ENCODE assay signal across 22 mouse cellular contexts in genomic region chr3:51158449-51158848, GRCm38 (mm10).
DNase-seq lines count a peak whose midpoint lies in the region; ATAC-seq and TF ChIP-seq lines count a peak whose summit lies in the region.
"Had no signal": no experiment of that assay in that cellular context is flagged by ENCODE, and none has a peak within 500 bp of the region (broad histone marks: within the 10 kb centered on the region; RNA-seq: fewer than 3 reads in every experiment).

No protein-coding gene starts in this region.

- no peaks in the 10 kb centered on the region for H3K9me3 ChIP-seq in liver, embryonic 11.5 days (ENCODE audit: control insufficient read depth, low read length)
- no peaks in the 10 kb centered on the region for H3K9me3 ChIP-seq in limb, embryonic 10.5 days (replicated peaks)
- H3K9me3 ChIP-seq in liver, embryonic 14.5 days (ENCODE audit: control insufficient read depth, low read length), result no peaks in the 10 kb centered on the region
- H3K9me3 ChIP-seq in heart, embryonic 12.5 days (replicated peaks), result no peaks in the 10 kb centered on the region
- H3K9me3 ChIP-seq: embryonic facial prominence, embryonic 13.5 days; forebrain, embryonic 12.5 days; G1E; hindbrain, embryonic 10.5 days had no signal

- TF ChIP-seq EP300 in liver, embryonic 14.5 days (IDR thresholded peaks at IDR 0.05; ENCODE audit: low read depth), result peak; percentile 68

- H3K4me1 ChIP-seq in liver, embryonic 11.5 days (replicated peaks; ENCODE audit: control insufficient read depth, insufficient read depth, low read length), result peaks cover 23% of the 10 kb centered on the region
- peaks cover 31% of the 10 kb centered on the region for H3K4me1 ChIP-seq in limb, embryonic 10.5 days
- H3K4me1 ChIP-seq in liver, embryonic 14.5 days (replicated peaks; ENCODE audit: control insufficient read depth in 2 of 2, insufficient read depth in 2 of 2, low read length in 1 of 2), result peaks cover 31 to 46% of the 10 kb centered on the region in 2 experiments
- peaks cover 12% of the 10 kb centered on the region for H3K4me1 ChIP-seq in heart, embryonic 12.5 days (replicated peaks)

- ATAC-seq in liver, embryonic 11.5 days (replicated peaks; ENCODE audit: low FRiP score), result no peak
- ATAC-seq in liver, embryonic 14.5 days (ENCODE audit: insufficient read depth), result no peak
- no peak for ATAC-seq in heart, embryonic 12.5 days (ENCODE audit: insufficient number of reproducible peaks, low FRiP score)
- ATAC-seq: CD4-positive, CD25-positive, alpha-beta regulatory T cell, adult 4 months; forebrain, embryonic 16.5 days had no signal

- H3K27ac ChIP-seq in liver, embryonic 11.5 days (ENCODE audit: low read depth, low read length), result 0 out of 2 replicates have a peak overlapping the region, but pooled peaks have one; percentile 23
- H3K27ac ChIP-seq in limb, embryonic 10.5 days, result peak overlapping the region; percentile 30; the same call in 1 of the 2 replicates
- H3K27ac ChIP-seq in liver, embryonic 14.5 days, result peak overlapping the region; percentile 58
- H3K27ac ChIP-seq in heart, embryonic 12.5 days (ENCODE audit: poor library complexity, severe bottlenecking), result no peak overlapping the region
- H3K27ac ChIP-seq: embryonic facial prominence, embryonic 13.5 days; forebrain, embryonic 12.5 days; hindbrain, embryonic 10.5 days; hindbrain, embryonic 14.5 days had no signal

- WGBS in liver, embryonic 11.5 days, result 54% methylated on average over 4 of the region's 4 CpGs
- WGBS in limb, embryonic 10.5 days, result 70% methylated on average over 4 of the region's 4 CpGs
- WGBS in liver, embryonic 14.5 days (ENCODE audit: insufficient replicate concordance), result 22% methylated on average over 4 of the region's 4 CpGs
- 65% methylated on average over 4 of the region's 4 CpGs for WGBS in heart, embryonic 12.5 days

- no peak overlapping the region for H3K4me2 ChIP-seq in liver, embryonic 11.5 days
- peak overlapping the region; percentile 22; the same call in 1 of the 2 replicates for H3K4me2 ChIP-seq in liver, embryonic 14.5 days (ENCODE audit: low read depth)
- H3K4me2 ChIP-seq in heart, embryonic 12.5 days, result no peak overlapping the region
- H3K4me2 ChIP-seq: embryonic facial prominence, embryonic 13.5 days; forebrain, embryonic 12.5 days; hindbrain, embryonic 14.5 days had no signal

- DNase-seq in liver, embryonic 11.5 days (ENCODE audit: low spot score), result no peak
- DNase-seq in liver, result no peak
- no peak for DNase-seq in limb, embryonic 10.5 days (ENCODE audit: low spot score)
- DNase-seq in liver, embryonic 14.5 days (ENCODE audit: low read depth in 3 of 3, low spot score in 3 of 3), result no peak
- DNase-seq in urinary bladder, postnatal 4 days (ENCODE audit: low spot score in 2 of 2), result no peak
- no peak for DNase-seq in gastrocnemius, postnatal 10 days
- DNase-seq: adrenal gland, postnatal 10 days; B cell, adult 2 months; cerebellum, adult 18-20 months; cerebellum, adult 9-11 months; cerebellum, postnatal 36 days; gastrocnemius, postnatal 36 days; heart, adult 11 months; heart, postnatal 10 days had no signal

- no peaks in the 10 kb centered on the region for H3K36me3 ChIP-seq in liver, embryonic 11.5 days (ENCODE audit: control insufficient read depth, insufficient read depth, low read length)
- H3K36me3 ChIP-seq in limb, embryonic 10.5 days, result no peaks in the 10 kb centered on the region
- H3K36me3 ChIP-seq in liver, embryonic 14.5 days (replicated peaks; ENCODE audit: control insufficient read depth, insufficient read depth, low read depth), result no peaks in the 10 kb centered on the region
- no peaks in the 10 kb centered on the region for H3K36me3 ChIP-seq in heart, embryonic 12.5 days
- H3K36me3 ChIP-seq: embryonic facial prominence, embryonic 13.5 days; forebrain, embryonic 12.5 days; G1E; hindbrain, embryonic 10.5 days had no signal

- H3K9ac ChIP-seq in liver, embryonic 11.5 days (ENCODE audit: low read depth, low read length), result no peak overlapping the region
- H3K9ac ChIP-seq in liver, embryonic 14.5 days (replicated peaks), result no peak overlapping the region; the same call in 1 of the 2 replicates
- no peak overlapping the region for H3K9ac ChIP-seq in heart, embryonic 12.5 days
- H3K9ac ChIP-seq: embryonic facial prominence, embryonic 13.5 days; forebrain, embryonic 12.5 days; hindbrain, embryonic 14.5 days had no signal

- H3K4me3 ChIP-seq in liver, embryonic 11.5 days (ENCODE audit: low read depth, low read length), result no peak overlapping the region
- no peak overlapping the region for H3K4me3 ChIP-seq in limb, embryonic 10.5 days
- H3K4me3 ChIP-seq in liver, embryonic 14.5 days (ENCODE audit: insufficient read depth in 1 of 2, low read depth in 2 of 2, low read length in 2 of 2), result no peak overlapping the region
- H3K4me3 ChIP-seq in heart, embryonic 12.5 days, result no peak overlapping the region
- H3K4me3 ChIP-seq: embryonic facial prominence, embryonic 13.5 days; forebrain, embryonic 12.5 days; hindbrain, embryonic 10.5 days had no signal

- TF ChIP-seq CTCF in liver, embryonic 14.5 days (IDR thresholded peaks at IDR 0.05; ENCODE audit: low read depth), result no peak

- no peaks in the 10 kb centered on the region for H3K27me3 ChIP-seq in liver, embryonic 11.5 days (replicated peaks; ENCODE audit: control insufficient read depth, insufficient read depth, low read length)
- no peaks in the 10 kb centered on the region for H3K27me3 ChIP-seq in limb, embryonic 10.5 days (ENCODE audit: low read depth, poor library complexity, severe bottlenecking)
- no peaks in the 10 kb centered on the region for H3K27me3 ChIP-seq in liver, embryonic 14.5 days (ENCODE audit: control insufficient read depth, insufficient read depth, low read length)
- 0 out of 2 replicates have a peak, but pooled peaks cover 2% of the 10 kb centered on the region for H3K27me3 ChIP-seq in heart, embryonic 12.5 days (replicated peaks)
- H3K27me3 ChIP-seq: embryonic facial prominence, embryonic 13.5 days; forebrain, embryonic 12.5 days had no signal
